Mouse (Mus musculus) left cerebral cortex, adult 11 months (tissue): ENCODE measurements around the gene Ces3b.
"Not testable (repeated sequence)": the region's sequence is repeated elsewhere in the genome, so short reads cannot be mapped to it uniquely, and the experiment has no call there.

ENCODE experiments used
- DNase-seq: peaks from one replicate; pipeline ENCODE4 v3.0.0; 2022; ENCODE audit warnings: low spot score

Ces3b gene

GRCm38 (mm10) chr8:105083449-105084050, at the start of gene Ces3b:
TSS of gene Ces3b (plus strand) at chr8:105083753.
- no peak for DNase-seq

DNA sequence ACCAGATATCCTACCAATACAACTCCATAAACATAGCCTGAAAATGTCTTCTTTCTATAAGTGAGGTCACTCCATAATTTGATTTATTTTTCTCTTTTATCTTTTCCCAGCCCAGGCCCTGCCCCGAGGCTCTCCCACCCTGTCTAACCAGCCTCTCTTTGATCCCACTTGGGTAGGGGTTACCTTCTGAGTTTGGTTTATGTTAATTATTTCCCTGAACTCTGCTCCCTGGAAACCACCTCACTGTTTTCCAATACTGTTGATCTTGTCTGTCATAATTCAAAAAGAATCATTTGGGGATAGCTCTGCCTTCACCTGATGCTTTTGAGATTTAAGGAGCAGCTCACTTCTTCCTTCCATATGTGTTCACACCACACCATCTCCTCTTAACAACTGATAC, 40.0 kb upstream of the Ces3b start:
- DNase-seq = no peak

DNA sequence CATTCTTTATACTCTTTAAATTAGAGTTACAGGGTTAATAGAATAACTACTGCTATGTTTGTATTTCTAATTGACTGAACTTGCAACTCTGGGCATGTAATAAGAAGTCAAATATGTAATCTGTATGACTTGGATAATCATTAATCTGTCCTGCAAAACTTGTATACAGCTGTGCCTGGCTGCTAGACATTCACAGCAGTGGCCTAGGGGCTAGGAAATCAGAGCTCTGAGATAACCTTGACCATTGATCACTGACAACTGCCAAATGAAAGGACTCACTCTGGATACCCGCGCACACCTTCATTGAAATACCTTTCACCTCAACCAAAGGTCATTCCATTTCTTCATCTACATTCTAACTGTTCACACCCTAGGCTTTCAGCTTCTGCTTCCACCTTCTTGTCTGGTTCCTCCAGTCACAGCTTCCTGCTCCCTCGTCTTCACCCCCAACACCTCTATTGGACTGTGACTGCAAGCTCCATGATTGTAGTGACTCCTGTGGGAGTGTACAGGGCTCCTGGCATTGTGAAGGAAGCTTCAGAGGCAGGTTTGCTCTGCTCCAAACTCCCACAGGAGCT, 37.6 kb upstream of the Ces3b start:
- DNase-seq = no peak

DNA sequence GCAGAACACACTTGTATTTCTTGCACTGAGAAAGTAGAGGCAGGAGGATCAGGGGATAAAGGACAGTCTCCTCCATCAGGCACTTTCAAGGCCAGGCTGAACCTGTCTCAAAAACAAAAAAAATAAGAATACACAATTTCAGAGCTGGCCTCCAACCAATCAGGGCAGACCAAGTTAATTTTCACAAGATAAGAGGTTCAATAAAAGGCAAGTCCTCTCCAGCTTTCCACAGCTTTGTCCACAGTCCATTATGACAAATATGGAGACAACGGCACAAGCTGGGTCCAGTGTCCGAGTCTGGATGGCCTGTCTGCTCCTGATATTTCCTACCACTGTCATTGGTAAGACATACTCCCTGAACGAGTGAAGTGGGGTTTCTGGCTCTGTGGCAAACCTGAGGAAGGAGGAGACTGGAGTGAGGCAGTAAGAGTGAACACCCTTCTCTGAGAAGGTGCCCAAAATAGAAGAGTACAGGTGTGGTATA, 35.1 kb upstream of the Ces3b start, which contains the start of gene Ces3a:
Ces3a (plus strand) TSS at position 231 of the 484 bp plus-strand sequence.
- no peak for DNase-seq

DNA sequence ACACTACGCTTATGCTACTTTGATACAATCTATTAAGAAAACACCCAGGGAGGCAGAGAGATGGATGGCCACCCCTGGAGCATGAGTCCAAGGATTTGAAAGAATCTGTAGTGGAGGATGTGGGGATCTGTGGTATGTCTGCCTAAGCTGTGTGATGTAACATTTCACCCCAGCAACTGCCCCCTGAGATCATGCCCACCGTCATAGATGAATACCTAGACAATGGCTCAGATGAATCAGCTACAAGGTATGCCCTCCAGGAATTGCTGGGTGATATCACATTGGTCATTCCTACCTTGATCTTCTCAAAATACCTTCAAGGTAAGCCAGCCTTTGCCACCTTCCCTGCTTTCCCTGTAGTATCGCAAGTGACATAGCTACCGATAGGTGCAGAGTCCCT, 27.3 kb upstream of the Ces3b start:
- DNase-seq = no peak

GRCm38 (mm10) chr8:105060056-105060455, 23.5 kb upstream of the Ces3b start:
- no peak for DNase-seq

DNA sequence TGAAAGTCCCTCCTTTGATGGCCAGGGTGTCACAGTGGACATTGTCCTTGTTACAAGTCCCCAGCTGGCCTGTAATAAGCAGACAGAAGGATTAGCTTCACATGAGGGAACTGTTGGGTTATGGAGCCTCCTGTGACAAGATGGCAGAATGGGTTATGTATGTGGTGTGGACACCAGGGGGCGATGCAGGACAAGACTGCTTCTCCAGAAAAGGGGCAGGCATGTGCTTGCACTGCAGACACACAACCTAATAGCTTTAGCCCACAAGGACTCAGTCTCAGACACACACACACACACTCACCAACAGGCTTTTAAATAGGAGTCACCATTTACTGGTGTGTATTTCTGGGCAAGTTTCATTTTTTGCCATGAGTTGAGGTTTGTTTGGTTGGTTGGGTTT, 16.8 kb upstream of the Ces3b start:
- no peak for DNase-seq

DNA sequence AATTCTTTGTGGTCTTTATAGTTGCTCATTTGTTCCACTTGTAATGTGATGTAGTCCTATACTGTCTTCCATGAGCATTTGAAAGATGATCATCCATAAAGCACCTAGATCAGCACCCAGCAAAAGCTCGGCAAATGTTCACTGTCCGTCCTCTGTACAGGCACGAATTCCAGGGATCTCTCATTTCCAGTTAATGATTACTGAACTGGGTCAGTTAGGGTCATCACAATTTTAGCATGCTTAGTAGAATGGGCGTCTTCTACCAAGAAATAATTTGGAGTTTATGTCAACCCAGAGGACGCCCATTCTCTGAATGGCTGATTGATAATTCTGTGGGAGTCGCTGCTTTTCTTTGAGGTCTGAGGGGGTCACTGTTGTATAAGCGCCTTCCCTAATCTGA, 15.6 kb upstream of the Ces3b start:
- not testable (repeated sequence) for DNase-seq

- DNase-seq = no peak
These were observed 14.6 kb upstream of the Ces3b start for GRCm38 (mm10) chr8:105068971-105069370.

- no peak for DNase-seq
These were observed 7.0 kb upstream of the Ces3b start for GRCm38 (mm10) chr8:105076601-105077000.

GRCm38 (mm10) chr8:105077071-105077470, 6.5 kb upstream of the Ces3b start:
- no peak for DNase-seq

DNA sequence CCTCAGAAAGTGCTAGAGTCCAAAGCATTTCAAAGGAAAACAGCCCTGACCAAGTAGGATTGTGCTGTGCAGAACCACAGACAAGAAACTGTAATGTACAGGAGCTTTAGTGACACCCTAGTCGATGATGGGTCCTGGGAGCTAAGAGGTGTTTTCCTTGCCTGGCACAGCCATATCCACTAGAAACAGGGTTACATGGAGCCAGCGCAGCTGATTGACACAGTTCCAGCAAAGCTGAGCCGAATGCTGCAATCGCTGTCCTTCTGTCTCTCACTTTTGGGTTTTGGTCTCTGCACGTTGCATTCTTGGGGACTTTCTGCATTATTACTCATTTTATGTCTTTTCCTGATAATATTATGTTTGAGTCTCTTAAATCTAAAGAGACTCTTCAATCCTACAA, 5.0 kb upstream of the Ces3b start:
- no peak for DNase-seq

- no peak for DNase-seq
These were observed 2.7 kb upstream of the Ces3b start for GRCm38 (mm10) chr8:105080814-105081336.

DNA sequence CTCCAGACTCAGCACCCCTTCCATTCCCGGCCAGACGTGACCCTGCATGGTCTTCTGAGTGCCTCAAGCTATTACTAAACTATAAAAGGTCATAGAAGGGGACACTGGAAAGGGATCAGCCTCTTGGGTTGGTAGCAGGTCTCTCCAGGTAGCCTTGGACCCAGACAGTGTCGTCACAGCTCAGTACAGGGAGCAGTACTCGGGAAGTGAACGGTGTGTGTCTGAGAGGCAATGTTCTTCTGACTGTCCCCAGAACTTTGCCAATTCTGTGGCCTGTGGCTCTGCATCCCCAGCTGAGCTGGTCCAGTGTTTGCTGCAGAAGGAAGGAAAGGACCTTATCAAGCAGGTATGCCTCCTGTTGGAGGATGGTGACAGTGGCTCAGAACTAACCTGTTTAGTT, 4.6 kb downstream of the Ces3b start:
- not testable (repeated sequence) for DNase-seq

DNA sequence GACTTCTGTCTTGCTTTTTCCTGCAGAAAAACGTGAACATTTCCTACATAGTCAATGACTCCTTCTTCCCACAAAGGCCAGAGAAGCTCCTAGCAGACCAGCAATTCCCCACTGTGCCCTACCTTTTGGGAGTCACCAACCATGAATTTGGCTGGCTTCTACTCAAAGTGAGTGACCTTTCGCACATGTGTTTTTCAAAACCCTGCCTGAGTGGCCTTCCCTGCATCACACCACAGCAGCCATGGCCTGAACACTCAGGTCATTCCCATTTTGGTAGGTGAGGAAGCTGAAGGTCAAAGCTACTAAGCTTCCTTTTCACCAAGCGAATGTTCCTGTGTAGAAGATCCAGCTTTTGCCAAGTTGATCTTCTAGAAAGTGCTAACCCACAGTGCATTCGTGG, 5.0 kb downstream of the Ces3b start:
- no peak for DNase-seq

DNA sequence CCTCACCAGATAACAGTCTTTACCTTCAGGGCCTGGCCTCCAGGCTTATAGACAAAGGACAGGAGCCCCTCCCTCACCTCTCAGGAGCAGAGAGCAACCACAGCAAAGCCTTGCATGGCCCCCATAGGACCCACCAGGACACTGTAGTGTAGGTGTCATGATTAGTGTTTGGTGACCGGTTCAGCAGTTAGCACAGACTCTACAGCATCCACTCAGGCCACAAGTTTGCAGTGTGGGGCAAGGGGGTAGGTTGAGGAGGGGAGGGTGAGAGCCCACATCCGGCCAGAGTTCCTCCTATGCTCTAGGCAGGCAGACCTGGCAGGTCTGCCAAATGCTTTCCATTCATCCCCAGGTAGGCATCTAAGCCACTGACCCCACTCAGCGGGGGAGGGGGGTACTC, 10.4 kb downstream of the Ces3b start:
- DNase-seq = no peak

GRCm38 (mm10) chr8:105102101-105102785, 18.7 kb downstream of the Ces3b start:
- DNase-seq = not testable (repeated sequence)

DNA sequence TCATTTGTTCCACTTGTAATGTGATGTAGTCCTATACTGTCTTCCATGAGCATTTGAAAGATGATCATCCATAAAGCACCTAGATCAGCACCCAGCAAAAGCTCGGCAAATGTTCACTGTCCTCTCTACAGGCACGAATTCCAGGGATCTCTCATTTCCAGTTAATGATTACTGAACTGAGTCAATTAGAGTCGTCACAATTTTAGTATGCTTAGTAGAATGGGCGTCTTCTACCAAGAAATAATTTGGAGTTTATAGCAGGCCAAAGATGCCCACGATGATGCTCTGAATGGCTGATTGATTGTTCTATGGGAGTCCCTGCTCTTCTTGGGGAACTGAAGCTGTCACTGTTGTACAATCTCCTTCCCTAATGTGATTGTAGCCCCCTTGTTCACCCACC, 20.1 kb downstream of the Ces3b start:
- DNase-seq = not testable (repeated sequence)

- DNase-seq = no peak
These were observed 20.7 kb downstream of the Ces3b start for GRCm38 (mm10) chr8:105104220-105104619.

- DNase-seq = no peak
These were observed 46.3 kb downstream of the Ces3b start for GRCm38 (mm10) chr8:105129864-105130263.

DNA sequence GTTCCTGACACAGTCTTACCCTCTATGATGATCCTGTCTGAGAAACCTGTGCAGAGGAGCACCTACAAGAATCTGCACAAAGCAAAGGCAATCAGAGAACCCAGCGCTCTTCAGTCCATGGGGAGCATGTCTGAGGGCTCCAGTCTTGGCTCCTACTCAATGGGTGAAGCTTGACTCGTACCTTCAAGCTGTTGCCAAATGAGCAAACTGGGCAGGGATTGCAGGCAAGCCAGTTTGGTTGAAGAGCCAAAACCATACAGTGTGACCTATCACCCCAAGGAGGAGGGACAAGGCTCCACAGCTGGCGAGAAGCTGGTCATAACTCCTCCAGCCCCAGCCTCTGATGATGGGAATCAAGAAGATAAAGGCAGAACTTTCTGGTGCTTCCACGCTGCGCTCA, 48.0 kb downstream of the Ces3b start, which contains the start of gene Ces4a:
Ces4a (plus strand) TSS at position 292 of the 400 bp plus-strand sequence.
- no peak for DNase-seq

DNA sequence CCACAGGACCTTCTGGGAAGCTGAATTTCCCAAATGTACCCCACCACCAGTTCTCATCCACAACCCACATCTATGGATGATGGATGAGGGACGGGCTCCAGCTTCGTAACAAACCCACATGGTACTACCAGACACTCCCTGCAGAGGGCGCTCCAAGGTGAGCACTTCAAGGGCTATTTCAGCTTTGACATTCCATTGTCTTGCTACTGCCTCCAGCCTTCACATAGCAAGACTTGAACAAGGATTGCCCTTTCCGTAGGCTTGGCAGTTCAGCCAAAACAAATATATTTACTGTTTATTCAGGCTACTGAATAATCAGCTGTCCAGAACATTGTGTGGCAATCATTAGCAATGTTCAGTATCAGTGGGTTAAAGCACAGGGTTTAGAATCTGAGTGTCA, 54.9 kb downstream of the Ces3b start:
- no peak for DNase-seq

- no peak for DNase-seq
These were observed 58.8 kb downstream of the Ces3b start for GRCm38 (mm10) chr8:105142395-105142794.
